Mouse (Mus musculus) left cerebral cortex, adult 11 months (tissue): ENCODE results near the gene Fam53b.

Source experiments
- DNase-seq: peaks from one replicate; pipeline ENCODE4 v3.0.0; 2022; ENCODE audit warnings: low spot score

The Fam53b gene

GRCm38 (mm10) chr7:132810879-132811278 is 2.8 kb downstream of the Fam53b start:
- peak; percentile 86 for DNase-seq

- DNase-seq = no peak
Observed at GRCm38 (mm10) chr7:132810368-132810767, 3.3 kb downstream of the Fam53b start.

GRCm38 (mm10) chr7:132809721-132810120 is 4.0 kb downstream of the Fam53b start:
- DNase-seq = no peak

GRCm38 (mm10) chr7:132808841-132809682 is 4.6 kb downstream of the Fam53b start:
- no peak for DNase-seq

GRCm38 (mm10) chr7:132808051-132808796 is 5.5 kb downstream of the Fam53b start:
- no peak for DNase-seq

GRCm38 (mm10) chr7:132806926-132807857 is 6.5 kb downstream of the Fam53b start:
- DNase-seq = no peak

GRCm38 (mm10) chr7:132806286-132806685 is 7.4 kb downstream of the Fam53b start:
- no peak for DNase-seq

GRCm38 (mm10) chr7:132804951-132805350 is 8.7 kb downstream of the Fam53b start:
- no peak for DNase-seq

- DNase-seq = no peak
Observed at GRCm38 (mm10) chr7:132804461-132804860, 9.2 kb downstream of the Fam53b start.

- no peak for DNase-seq
Observed at GRCm38 (mm10) chr7:132803962-132804361, 9.7 kb downstream of the Fam53b start.

GRCm38 (mm10) chr7:132803336-132803735 is 10.3 kb downstream of the Fam53b start:
- DNase-seq = no peak

GRCm38 (mm10) chr7:132802691-132803090 is 11.0 kb downstream of the Fam53b start:
- no peak for DNase-seq

GRCm38 (mm10) chr7:132802066-132802465 is 11.6 kb downstream of the Fam53b start:
- no peak for DNase-seq

- no peak for DNase-seq
Observed at GRCm38 (mm10) chr7:132801509-132801908, 12.2 kb downstream of the Fam53b start.

GRCm38 (mm10) chr7:132800868-132801267 is 12.8 kb downstream of the Fam53b start:
- no peak for DNase-seq

- no peak for DNase-seq
Observed at GRCm38 (mm10) chr7:132799119-132800016, 14.3 kb downstream of the Fam53b start.

GRCm38 (mm10) chr7:132795141-132795540 is 18.5 kb downstream of the Fam53b start:
- no peak for DNase-seq

- no peak for DNase-seq
Observed at GRCm38 (mm10) chr7:132793467-132793866, 20.2 kb downstream of the Fam53b start.

GRCm38 (mm10) chr7:132790447-132791219 is 23.1 kb downstream of the Fam53b start:
- DNase-seq = no peak

- peak; percentile 82 for DNase-seq
Observed at GRCm38 (mm10) chr7:132788826-132789225, 24.9 kb downstream of the Fam53b start.
